Mouse (Mus musculus) adrenal gland, postnatal 14 days (tissue): ENCODE data around the gene Gna13. TPM values are rescaled to one million over a fixed set of nuclear protein-coding genes. Genes with fewer than 3 reads are reported as not detected.

ENCODE experiments used
- DNase-seq: peaks from one replicate; pipeline ENCODE4 v3.0.0; 2021; ENCODE audit warnings: mixed read lengths
- total RNA-seq: library from RNA; stranded (reverse); gene quantifications from 2 replicates; pipeline ENCODE4 v1.2.3, GENCODE M21; 2021

The Gna13 gene
- total RNA-seq, 1 experiment from 2014 or later, result 61.7 TPM

- no peak for DNase-seq
Observed at GRCm38 (mm10) chr11:109375412-109375811, 12.8 kb downstream of the Gna13 start.

GRCm38 (mm10) chr11:109376484-109377143, 14.0 kb downstream of the Gna13 start:
- no peak for DNase-seq

GRCm38 (mm10) chr11:109377477-109377876, 14.8 kb downstream of the Gna13 start:
- DNase-seq, result no peak

GRCm38 (mm10) chr11:109378051-109378450, 15.4 kb downstream of the Gna13 start:
- no peak for DNase-seq

GRCm38 (mm10) chr11:109380662-109381061, 18.0 kb downstream of the Gna13 start:
- no peak for DNase-seq

GRCm38 (mm10) chr11:109385296-109385695, 22.7 kb downstream of the Gna13 start:
- DNase-seq, result no peak

- DNase-seq, result no peak
Observed at GRCm38 (mm10) chr11:109389046-109389445, 26.4 kb downstream of the Gna13 start.

GRCm38 (mm10) chr11:109391200-109391599, 28.6 kb downstream of the Gna13 start:
- peak; percentile 38 for DNase-seq

GRCm38 (mm10) chr11:109391760-109392159, 29.1 kb downstream of the Gna13 start:
- peak; percentile 28 for DNase-seq

- no peak for DNase-seq
Observed at GRCm38 (mm10) chr11:109392601-109393000, 30.0 kb downstream of the Gna13 start.

- DNase-seq, result no peak
Observed at GRCm38 (mm10) chr11:109394758-109395157, 32.1 kb downstream of the Gna13 start.

- DNase-seq, result no peak
Observed at GRCm38 (mm10) chr11:109395291-109395690, 32.7 kb downstream of the Gna13 start.

- no peak for DNase-seq
Observed at GRCm38 (mm10) chr11:109406431-109406830, 43.8 kb downstream of the Gna13 start.

GRCm38 (mm10) chr11:109410197-109410980, 47.8 kb downstream of the Gna13 start:
- no peak for DNase-seq

- no peak for DNase-seq
Observed at GRCm38 (mm10) chr11:109413617-109414016, 51.0 kb downstream of the Gna13 start, which contains the start of gene 9930022D16Rik. 9930022D16Rik (plus strand) TSS chr11:109413917.

GRCm38 (mm10) chr11:109414802-109415201, 52.2 kb downstream of the Gna13 start:
- DNase-seq, result no peak

GRCm38 (mm10) chr11:109416709-109417420, 54.2 kb downstream of the Gna13 start:
- DNase-seq, result no peak

GRCm38 (mm10) chr11:109417472-109418040, 54.9 kb downstream of the Gna13 start:
- no peak for DNase-seq

- DNase-seq, result no peak
Observed at GRCm38 (mm10) chr11:109419461-109419860, 56.8 kb downstream of the Gna13 start.

GRCm38 (mm10) chr11:109419961-109420566, 57.4 kb downstream of the Gna13 start:
- no peak for DNase-seq

GRCm38 (mm10) chr11:109420567-109420962, 57.9 kb downstream of the Gna13 start:
- DNase-seq, result no peak

GRCm38 (mm10) chr11:109421205-109421604, 58.6 kb downstream of the Gna13 start:
- DNase-seq, result no peak
